Mouse (Mus musculus) cortical plate, adult 2 months (tissue): ENCODE results near the gene Ube3c. TPM values are rescaled to one million over a fixed set of nuclear protein-coding genes. Genes with fewer than 3 reads are reported as not detected.

Experiments used
- H3K27ac ChIP-seq: fragments of 200-500 bp; 2 replicates; pipeline ENCODE4 v1.5.1; 2012; ENCODE audit warnings: low read length, control low read depth, inconsistent platforms; ENCODE audit not compliant: insufficient read depth
- H3K4me1 ChIP-seq: fragments of 200-500 bp; 2 replicates; pipeline ENCODE4 v1.6.1; 2011; ENCODE audit warnings: low read length; ENCODE audit not compliant: control insufficient read depth, insufficient read depth
- H3K4me3 ChIP-seq: fragments of 200-500 bp; 2 replicates; pipeline ENCODE4 v1.5.1; 2011; ENCODE audit warnings: mild to moderate bottlenecking, low read length, control low read depth; ENCODE audit not compliant: insufficient read depth
- CTCF ChIP-seq: fragments of 200-500 bp; IDR thresholded peaks from 2 replicates; pipeline ENCODE4 v1.5.1; 2011; ENCODE audit warnings: mild to moderate bottlenecking, control low read depth, low read length; ENCODE audit not compliant: insufficient read depth; ENCODE audit errors: extremely low read depth
- POLR2A ChIP-seq: fragments of 200-500 bp; IDR thresholded peaks from 2 replicates; pipeline ENCODE4 v1.6.1; 2011; ENCODE audit warnings: mild to moderate bottlenecking, low read length, control low read depth; ENCODE audit not compliant: insufficient read depth; ENCODE audit errors: extremely low read depth
- polyA plus RNA-seq: library from polyadenylated mRNA; depleted of rRNA; stranded (reverse); fragments of >200 nt; gene quantifications from 2 replicates; pipeline ENCODE4 v1.2.3, GENCODE M21; 2012; rRNA removed

The Ube3c gene
- polyA plus RNA-seq, 1 experiment: 38.4 TPM

GRCm38 (mm10) chr5:29712906-29713305 lies 143.9 kb downstream of the Ube3c start:
- Histone ChIP-seq H3K4me3 (no peak overlapping the region), H3K27ac (no peak overlapping the region), H3K4me1 (no peaks in the 10 kb centered on the region)
- no peak for TF ChIP-seq POLR2A
- no peak for TF ChIP-seq CTCF

GRCm38 (mm10) chr5:29721159-29721558 lies 152.1 kb downstream of the Ube3c start:
- TF ChIP-seq CTCF (no peak), POLR2A (no peak)
- H3K4me3 ChIP-seq: no peak overlapping the region
- H3K4me1 ChIP-seq: no peaks in the 10 kb centered on the region
- no peak overlapping the region for H3K27ac ChIP-seq

GRCm38 (mm10) chr5:29725369-29725768 lies 156.3 kb downstream of the Ube3c start:
- no peak overlapping the region for H3K4me3 ChIP-seq
- TF ChIP-seq POLR2A (no peak), CTCF (no peak)
- no peaks in the 10 kb centered on the region for H3K4me1 ChIP-seq
- no peak overlapping the region for H3K27ac ChIP-seq

Other genes with a start within 250 kb of the Ube3c start
- 12.5 and 13.9 TPM in 2 replicates for gene Lmbr1, start 190.9 kb upstream of the Ube3c start, polyA plus RNA-seq
- gene Nom1, start 134.6 kb upstream of the Ube3c start, polyA plus RNA-seq: 17.2 and 21.4 TPM in 2 replicates
- not detected in 2 replicates for gene Mnx1, start 90.8 kb upstream of the Ube3c start, polyA plus RNA-seq
- 180 and 182 TPM in 2 replicates for gene Dnajb6, start 166.4 kb downstream of the Ube3c start, polyA plus RNA-seq
- 1.3 TPM in 1 of 2 replicates, not detected in the other for gene Gm5129, start 166.7 kb downstream of the Ube3c start, polyA plus RNA-seq